Mouse (Mus musculus) neural tube, embryonic 12.5 days (tissue): ENCODE measurements around the gene Mcm10. TPM values are rescaled to one million over a fixed set of nuclear protein-coding genes. Genes with fewer than 3 reads are reported as not detected.

Experiments used
- ATAC-seq: fragments of 200-750 bp; cut with Nextera tagmentation; 2 replicates; pipeline ENCODE4 v1.8.0; 2017; ENCODE audit warnings: low read depth, mild to moderate bottlenecking, moderate TSS enrichment, moderate library complexity; ENCODE audit not compliant: low FRiP score
- H3K27ac ChIP-seq: fragments of 300-500 bp; sonication (generic); 2 replicates; pipeline ENCODE4 v1.5.1; 2016
- H3K27me3 ChIP-seq: fragments of 300-500 bp; sonication (generic); replicated peaks from 2 replicates; pipeline ENCODE4 v1.6.1; 2016; ENCODE audit warnings: mild to moderate bottlenecking
- H3K36me3 ChIP-seq: fragments of 300-500 bp; sonication (generic); 2 replicates; pipeline ENCODE4 v1.6.1; 2016; ENCODE audit warnings: mild to moderate bottlenecking
- H3K4me1 ChIP-seq: fragments of 300-500 bp; sonication (generic); 2 replicates; pipeline ENCODE4 v1.6.1; 2016
- H3K4me2 ChIP-seq: fragments of 300-500 bp; sonication (generic); replicated peaks from 2 replicates; pipeline ENCODE4 v1.6.1; 2016; ENCODE audit warnings: mild to moderate bottlenecking
- H3K4me3 ChIP-seq: fragments of 300-500 bp; sonication (generic); 2 replicates; pipeline ENCODE4 v1.5.1; 2016
- H3K9ac ChIP-seq: fragments of 300-500 bp; sonication (generic); 2 replicates; pipeline ENCODE4 v1.6.1; 2016; ENCODE audit warnings: mild to moderate bottlenecking
- H3K9me3 ChIP-seq: fragments of 300-500 bp; sonication (generic); 2 replicates; pipeline ENCODE4 v1.6.1; 2016; ENCODE audit warnings: mild to moderate bottlenecking
- WGBS: fragments of 180-500 bp; shearing (Covaris S2); methylation state at CpG from one replicate; pipeline ENCODE4 v1.1.7; 2016; 5-methylcytosine and 5-hydroxymethylcytosine counted together
- polyA plus RNA-seq: library from polyadenylated mRNA; unstranded; fragments of >200 nt; fragmentation: Nextera tagmentation; extraction: Ambion mirVana; gene quantifications from 2 replicates; pipeline ENCODE4 v1.2.1, GENCODE M21; 2016

The Mcm10 gene
- 21.7 and 22.9 TPM in 2 replicates for polyA plus RNA-seq

- Histone ChIP-seq H3K9ac (peak within 1 kb of the TSS; percentile 55; the same call in 1 of the 2 replicates), H3K4me2 (peak within 1 kb of the TSS; percentile 70), H3K4me3 (peak within 1 kb of the TSS; percentile 61), H3K9me3 (no peaks in the 10 kb centered on the region), H3K27me3 (no peaks in the 10 kb centered on the region), H3K27ac (no peak within 1 kb of the TSS), H3K4me1 (peaks cover 9% of the 10 kb centered on the region; the same call in 1 of the 2 replicates), H3K36me3 (peaks cover 12% of the 10 kb centered on the region)
- ATAC-seq = peak; percentile 100
- 4% methylated on average over 32 of the region's 32 CpGs for WGBS
These were observed at the start of gene Mcm10 for GRCm38 (mm10) chr2:5012491-5013324. TSS of gene Mcm10 (minus strand) at chr2:5012791.

DNA sequence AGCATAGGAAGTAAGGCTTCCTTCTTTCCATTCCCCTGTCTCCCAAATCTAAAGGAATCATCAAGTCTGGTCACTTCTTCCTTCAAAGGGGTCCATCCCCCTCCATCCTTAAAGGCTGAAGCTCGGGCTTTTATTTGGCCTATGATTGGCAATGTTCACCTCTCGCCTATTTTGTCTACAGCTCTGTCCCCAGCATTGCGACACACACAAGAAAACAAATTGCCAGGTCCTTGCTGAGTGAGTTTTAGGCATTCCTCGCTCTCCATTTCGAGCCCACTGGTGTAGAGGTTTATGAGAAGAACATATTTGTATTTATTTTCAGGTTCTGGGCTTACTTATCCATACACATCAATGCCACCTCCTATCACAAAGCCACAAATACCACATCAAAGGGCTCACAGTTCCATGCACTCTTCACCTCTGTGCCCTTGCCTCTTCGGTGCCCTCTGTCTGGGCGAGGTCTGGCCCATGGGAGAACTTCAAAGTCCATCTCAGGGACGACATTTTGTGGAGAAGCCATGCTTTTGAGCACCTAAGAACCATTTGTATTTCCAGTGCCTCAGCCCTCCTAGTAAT is 48.6 kb upstream of the Mcm10 start:
- no peaks in the 10 kb centered on the region for H3K9me3 ChIP-seq
- H3K27me3 ChIP-seq = 0 out of 2 replicates have a peak, but pooled peaks cover 3% of the 10 kb centered on the region
- peaks cover 9% of the 10 kb centered on the region; the same call in 1 of the 2 replicates for H3K4me1 ChIP-seq
- no peak overlapping the region for H3K9ac ChIP-seq
- no peak overlapping the region for H3K4me2 ChIP-seq
- no peak overlapping the region for H3K27ac ChIP-seq
- H3K4me3 ChIP-seq = no peak overlapping the region
- ATAC-seq = no peak
- 83% methylated on average over 8 of the region's 8 CpGs for WGBS
- H3K36me3 ChIP-seq = no peaks in the 10 kb centered on the region

GRCm38 (mm10) chr2:5059997-5060396 is 47.4 kb upstream of the Mcm10 start:
- H3K36me3 ChIP-seq = no peaks in the 10 kb centered on the region
- no peaks in the 10 kb centered on the region for H3K9me3 ChIP-seq
- no peak for ATAC-seq
- H3K4me3 ChIP-seq = no peak overlapping the region
- H3K27ac ChIP-seq = no peak overlapping the region
- 0 out of 2 replicates have a peak, but pooled peaks cover 3% of the 10 kb centered on the region for H3K27me3 ChIP-seq
- peaks cover 9% of the 10 kb centered on the region; the same call in 1 of the 2 replicates for H3K4me1 ChIP-seq
- no peak overlapping the region for H3K9ac ChIP-seq
- 84% methylated on average over 4 of the region's 4 CpGs for WGBS
- no peak overlapping the region for H3K4me2 ChIP-seq

- no peak for ATAC-seq
- Histone ChIP-seq H3K36me3 (no peaks in the 10 kb centered on the region), H3K9me3 (no peaks in the 10 kb centered on the region), H3K27ac (no peak overlapping the region), H3K27me3 (0 out of 2 replicates have a peak, but pooled peaks cover 3% of the 10 kb centered on the region), H3K4me3 (no peak overlapping the region), H3K9ac (no peak overlapping the region), H3K4me2 (no peak overlapping the region), H3K4me1 (0 out of 2 replicates have a peak, but pooled peaks cover 3% of the 10 kb centered on the region)
- WGBS = 87% methylated on average over 5 of the region's 5 CpGs
These were observed 45.8 kb upstream of the Mcm10 start for GRCm38 (mm10) chr2:5058436-5058835.

- WGBS = 87% methylated on average over 2 of the region's 2 CpGs
These were observed 38.0 kb upstream of the Mcm10 start for GRCm38 (mm10) chr2:5050562-5050961.

DNA sequence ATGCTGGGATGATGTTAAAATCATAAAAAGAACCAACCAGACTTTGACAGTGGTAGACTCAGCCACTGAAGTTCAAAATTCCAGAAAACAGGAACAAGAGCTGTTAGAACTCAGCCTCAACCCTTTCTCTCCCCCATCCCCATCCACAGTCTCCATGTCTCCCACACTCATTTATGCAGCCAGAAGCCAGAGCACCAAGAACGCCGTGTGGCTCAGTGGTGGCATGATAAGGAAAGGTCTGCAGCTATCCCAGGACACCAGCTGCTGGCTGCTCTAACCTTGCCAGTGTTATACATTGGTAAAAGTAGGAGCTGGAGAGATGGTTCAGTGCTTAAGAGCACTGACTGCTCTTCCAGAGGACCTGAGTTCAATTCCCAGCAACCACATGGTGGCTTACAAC is 34.4 kb upstream of the Mcm10 start:
- no peak for ATAC-seq
- 93% methylated on average over 2 of the region's 2 CpGs for WGBS
- Histone ChIP-seq H3K4me3 (no peak overlapping the region), H3K36me3 (no peaks in the 10 kb centered on the region), H3K4me2 (no peak overlapping the region), H3K9me3 (no peaks in the 10 kb centered on the region), H3K9ac (no peak overlapping the region), H3K4me1 (peaks cover 11% of the 10 kb centered on the region), H3K27me3 (no peaks in the 10 kb centered on the region), H3K27ac (no peak overlapping the region)

More at GRCm38 (mm10) chr2:5050562-5050961, 38.0 kb upstream of the Mcm10 start:
- H3K27me3 ChIP-seq = no peaks in the 10 kb centered on the region
- H3K4me2 ChIP-seq = no peak overlapping the region
- ATAC-seq = no peak
- H3K9me3 ChIP-seq = no peaks in the 10 kb centered on the region
- H3K4me1 ChIP-seq = peaks cover 3% of the 10 kb centered on the region; the same call in 1 of the 2 replicates
- H3K9ac ChIP-seq = no peak overlapping the region
- H3K4me3 ChIP-seq = no peak overlapping the region
- H3K27ac ChIP-seq = no peak overlapping the region
- no peaks in the 10 kb centered on the region for H3K36me3 ChIP-seq

- Histone ChIP-seq H3K36me3 (no peaks in the 10 kb centered on the region), H3K4me1 (peaks cover 11% of the 10 kb centered on the region), H3K27me3 (no peaks in the 10 kb centered on the region), H3K9ac (no peak overlapping the region), H3K4me2 (0 out of 2 replicates have a peak overlapping the region, but pooled peaks have one; percentile 20), H3K4me3 (no peak overlapping the region), H3K9me3 (no peaks in the 10 kb centered on the region), H3K27ac (no peak overlapping the region)
- WGBS = 21% methylated on average over 13 of the region's 13 CpGs
- no peak for ATAC-seq
These were observed 32.8 kb upstream of the Mcm10 start for GRCm38 (mm10) chr2:5045269-5045965.

- no peak overlapping the region for H3K27ac ChIP-seq
- no peaks in the 10 kb centered on the region for H3K36me3 ChIP-seq
- no peak overlapping the region for H3K4me2 ChIP-seq
- no peak overlapping the region for H3K9ac ChIP-seq
- no peaks in the 10 kb centered on the region for H3K27me3 ChIP-seq
- peaks cover 11% of the 10 kb centered on the region for H3K4me1 ChIP-seq
- H3K4me3 ChIP-seq = no peak overlapping the region
- H3K9me3 ChIP-seq = no peaks in the 10 kb centered on the region
- WGBS = 51% methylated on average over 3 of the region's 3 CpGs
- no peak for ATAC-seq
These were observed 31.7 kb upstream of the Mcm10 start for GRCm38 (mm10) chr2:5044321-5044720.

DNA sequence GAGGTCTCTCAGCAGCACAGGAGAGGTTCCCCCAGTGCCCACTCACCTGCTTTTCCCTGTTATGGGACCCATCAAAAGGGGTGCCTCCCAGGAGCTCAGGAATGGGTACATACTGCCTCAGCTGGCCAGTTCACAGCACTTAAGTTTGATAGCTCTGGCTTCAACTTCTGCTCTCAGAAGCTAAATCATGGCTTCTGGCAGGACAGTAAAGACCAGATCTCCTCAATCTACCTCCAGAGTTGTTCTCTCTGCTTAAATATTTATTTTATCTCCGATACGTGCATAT is 30.8 kb upstream of the Mcm10 start:
- no peak for ATAC-seq
- H3K27me3 ChIP-seq = no peaks in the 10 kb centered on the region
- no peaks in the 10 kb centered on the region for H3K36me3 ChIP-seq
- H3K9me3 ChIP-seq = no peaks in the 10 kb centered on the region
- 93% methylated on average over 2 of the region's 2 CpGs for WGBS
- H3K9ac ChIP-seq = no peak overlapping the region
- H3K4me3 ChIP-seq = no peak overlapping the region
- H3K4me2 ChIP-seq = no peak overlapping the region
- no peak overlapping the region for H3K27ac ChIP-seq
- peaks cover 11% of the 10 kb centered on the region for H3K4me1 ChIP-seq

- Histone ChIP-seq H3K4me3 (no peak overlapping the region), H3K9ac (no peak overlapping the region), H3K27me3 (no peaks in the 10 kb centered on the region), H3K4me1 (peaks cover 17% of the 10 kb centered on the region), H3K36me3 (no peaks in the 10 kb centered on the region), H3K27ac (no peak overlapping the region), H3K4me2 (no peak overlapping the region), H3K9me3 (no peaks in the 10 kb centered on the region)
- WGBS = 83% methylated on average over 11 of the region's 11 CpGs
- ATAC-seq = no peak
These were observed 30.3 kb upstream of the Mcm10 start for GRCm38 (mm10) chr2:5042616-5043475.

GRCm38 (mm10) chr2:5041854-5042253 is 29.3 kb upstream of the Mcm10 start:
- Histone ChIP-seq H3K4me2 (no peak overlapping the region), H3K9ac (no peak overlapping the region), H3K27me3 (no peaks in the 10 kb centered on the region), H3K4me1 (peaks cover 22% of the 10 kb centered on the region), H3K9me3 (no peaks in the 10 kb centered on the region), H3K27ac (no peak overlapping the region), H3K4me3 (no peak overlapping the region), H3K36me3 (no peaks in the 10 kb centered on the region)
- WGBS = 90% methylated on average over 5 of the region's 5 CpGs
- ATAC-seq = no peak
